Mouse (Mus musculus): ENCODE results near the gene Hes6. TPM values are rescaled to one million over a fixed set of nuclear protein-coding genes. Genes with fewer than 3 reads are reported as not detected.

The Hes6 gene
- polyA plus RNA-seq, 1 experiment from 2014 or later = 56.4 TPM

- peaks cover 43% of the 10 kb centered on the region for H3K36me3 ChIP-seq (ENCODE audit: insufficient read depth)
- H3K4me3 ChIP-seq (ENCODE audit: low read depth, low read length) = 0 out of 2 replicates have a peak overlapping the region, but pooled peaks have one; percentile 6
- H3K9ac ChIP-seq = 0 out of 2 replicates have a peak overlapping the region, but pooled peaks have one; percentile 6
Observed at GRCm38 (mm10) chr1:91442350-91442990, 28.6 kb upstream of the Hes6 start.

GRCm38 (mm10) chr1:91441855-91442254 lies 28.0 kb upstream of the Hes6 start:
- Histone ChIP-seq H3K27me3 (ENCODE audit: insufficient read depth, low read length) (no peaks in the 10 kb centered on the region), H3K4me2 (no peak overlapping the region), H3K4me1 (ENCODE audit: insufficient read depth) (0 out of 2 replicates have a peak, but pooled peaks cover 2% of the 10 kb centered on the region), H3K4me3 (ENCODE audit: low read depth, low read length) (no peak overlapping the region), H3K9me3 (ENCODE audit: low read depth, low read length) (no peaks in the 10 kb centered on the region), H3K27ac (ENCODE audit: low read depth) (no peak overlapping the region), H3K9ac (no peak overlapping the region), H3K36me3 (ENCODE audit: insufficient read depth) (peaks cover 42% of the 10 kb centered on the region)
- ATAC-seq (ENCODE audit: insufficient read depth) (no peak), DNase-seq (no peak)
- TF ChIP-seq CTCF (IDR thresholded peaks at IDR 0.05; ENCODE audit: low read depth) = no peak
- WGBS = 81% methylated on average over 3 of the region's 3 CpGs

More at GRCm38 (mm10) chr1:91442350-91442990, 28.6 kb upstream of the Hes6 start:
- no peaks in the 10 kb centered on the region for H3K27me3 ChIP-seq (ENCODE audit: insufficient read depth, low read length)
- peak overlapping the region; percentile 86 for H3K27ac ChIP-seq (ENCODE audit: low read depth)
- DNase-seq (peak; percentile 63), ATAC-seq (ENCODE audit: insufficient read depth) (peak; percentile 73)
- WGBS = 61% methylated on average over 6 of the region's 7 CpGs
- no peaks in the 10 kb centered on the region for H3K4me1 ChIP-seq (ENCODE audit: insufficient read depth)
- no peaks in the 10 kb centered on the region for H3K9me3 ChIP-seq (ENCODE audit: low read depth, low read length)
- no peak for TF ChIP-seq CTCF (IDR thresholded peaks at IDR 0.05; ENCODE audit: low read depth)
- H3K4me2 ChIP-seq = peak overlapping the region; percentile 26; the same call in 1 of the 2 replicates

- H3K27ac ChIP-seq (ENCODE audit: low read depth) = no peak overlapping the region
- TF ChIP-seq CTCF (IDR thresholded peaks at IDR 0.05; ENCODE audit: low read depth) = no peak
- ATAC-seq (ENCODE audit: insufficient read depth) (no peak), DNase-seq (no peak)
- H3K9me3 ChIP-seq (ENCODE audit: low read depth, low read length) = no peaks in the 10 kb centered on the region
- no peaks in the 10 kb centered on the region for H3K27me3 ChIP-seq (ENCODE audit: insufficient read depth, low read length)
- no peak overlapping the region for H3K4me3 ChIP-seq (ENCODE audit: low read depth, low read length)
- peaks cover 44% of the 10 kb centered on the region for H3K36me3 ChIP-seq (ENCODE audit: insufficient read depth)
- peaks cover 9% of the 10 kb centered on the region for H3K4me1 ChIP-seq (ENCODE audit: insufficient read depth)
- no peak overlapping the region for H3K4me2 ChIP-seq
- no peak overlapping the region for H3K9ac ChIP-seq
- WGBS = 87% methylated on average over 8 of the region's 8 CpGs
Observed at GRCm38 (mm10) chr1:91439776-91440175, 25.9 kb upstream of the Hes6 start.

GRCm38 (mm10) chr1:91437573-91437972 lies 23.7 kb upstream of the Hes6 start:
- Histone ChIP-seq H3K27ac (ENCODE audit: low read depth) (no peak overlapping the region), H3K4me3 (ENCODE audit: low read depth, low read length) (no peak overlapping the region), H3K9me3 (ENCODE audit: low read depth, low read length) (no peaks in the 10 kb centered on the region), H3K36me3 (ENCODE audit: insufficient read depth) (peaks cover 38% of the 10 kb centered on the region), H3K9ac (no peak overlapping the region), H3K4me2 (no peak overlapping the region), H3K27me3 (ENCODE audit: insufficient read depth, low read length) (no peaks in the 10 kb centered on the region), H3K4me1 (ENCODE audit: insufficient read depth) (peaks cover 9% of the 10 kb centered on the region)
- DNase-seq (no peak), ATAC-seq (ENCODE audit: insufficient read depth) (no peak)
- WGBS = 80% methylated on average over 7 of the region's 7 CpGs
- no peak for TF ChIP-seq CTCF (IDR thresholded peaks at IDR 0.05; ENCODE audit: low read depth)

- no peak overlapping the region for H3K4me2 ChIP-seq
- WGBS = 98% methylated on average over 3 of the region's 3 CpGs
- no peak for TF ChIP-seq CTCF (IDR thresholded peaks at IDR 0.05; ENCODE audit: low read depth)
- H3K27ac ChIP-seq (ENCODE audit: low read depth) = peak overlapping the region; percentile 43; the same call in 1 of the 2 replicates
- ATAC-seq (ENCODE audit: insufficient read depth) (no peak), DNase-seq (no peak)
- no peaks in the 10 kb centered on the region for H3K27me3 ChIP-seq (ENCODE audit: insufficient read depth, low read length)
- no peak overlapping the region for H3K9ac ChIP-seq
- H3K9me3 ChIP-seq (ENCODE audit: low read depth, low read length) = no peaks in the 10 kb centered on the region
- peaks cover 9% of the 10 kb centered on the region for H3K4me1 ChIP-seq (ENCODE audit: insufficient read depth)
- H3K36me3 ChIP-seq (ENCODE audit: insufficient read depth) = peaks cover 43% of the 10 kb centered on the region
- no peak overlapping the region for H3K4me3 ChIP-seq (ENCODE audit: low read depth, low read length)
Observed at GRCm38 (mm10) chr1:91437083-91437400, 23.2 kb upstream of the Hes6 start.

- Histone ChIP-seq H3K9me3 (ENCODE audit: low read depth, low read length) (no peaks in the 10 kb centered on the region), H3K27ac (ENCODE audit: low read depth) (peak overlapping the region; percentile 80), H3K36me3 (ENCODE audit: insufficient read depth) (peaks cover 44% of the 10 kb centered on the region), H3K4me2 (no peak overlapping the region), H3K4me3 (ENCODE audit: low read depth, low read length) (no peak overlapping the region), H3K9ac (no peak overlapping the region), H3K4me1 (ENCODE audit: insufficient read depth) (peaks cover 9% of the 10 kb centered on the region), H3K27me3 (ENCODE audit: insufficient read depth, low read length) (no peaks in the 10 kb centered on the region)
- 43% methylated on average over 6 of the region's 6 CpGs for WGBS
- peak; percentile 9; the same call in 1 of the 2 replicates for TF ChIP-seq CTCF (IDR thresholded peaks at IDR 0.05; ENCODE audit: low read depth)
- DNase-seq = peak; percentile 89
- peak; percentile 90 for ATAC-seq (ENCODE audit: insufficient read depth)
Observed at GRCm38 (mm10) chr1:91436380-91437082, 22.7 kb upstream of the Hes6 start.

GRCm38 (mm10) chr1:91435606-91436130 lies 21.8 kb upstream of the Hes6 start:
- TF ChIP-seq CTCF (IDR thresholded peaks at IDR 0.05; ENCODE audit: low read depth) = no peak
- H3K4me3 ChIP-seq (ENCODE audit: low read depth, low read length) = no peak overlapping the region
- peaks cover 43% of the 10 kb centered on the region for H3K36me3 ChIP-seq (ENCODE audit: insufficient read depth)
- ATAC-seq (ENCODE audit: insufficient read depth) = no peak
- WGBS = 79% methylated on average over 13 of the region's 13 CpGs
- no peak overlapping the region for H3K9ac ChIP-seq
- no peak overlapping the region for H3K4me2 ChIP-seq
- H3K4me1 ChIP-seq (ENCODE audit: insufficient read depth) = peaks cover 9% of the 10 kb centered on the region
- H3K27ac ChIP-seq (ENCODE audit: low read depth) = peak overlapping the region; percentile 80
- H3K9me3 ChIP-seq (ENCODE audit: low read depth, low read length) = no peaks in the 10 kb centered on the region
- peak; percentile 24 for DNase-seq
- no peaks in the 10 kb centered on the region for H3K27me3 ChIP-seq (ENCODE audit: insufficient read depth, low read length)
